Mouse (Mus musculus) adrenal gland, adult 18-20 months (tissue): ENCODE data around the gene Gm11127. TPM values are rescaled to one million over a fixed set of nuclear protein-coding genes. Genes with fewer than 3 reads are reported as not detected.
"Not testable (repeated sequence)": the region's sequence is repeated elsewhere in the genome, so short reads cannot be mapped to it uniquely, and the experiment has no call there.

Source experiments
- DNase-seq, 2 experiments: peaks; one replicate each; pipeline ENCODE4 v3.0.0; 2021 to 2022; ENCODE audit warnings: low spot score in 2 of 2
- total RNA-seq, 2 experiments: library from RNA; stranded (reverse); gene quantifications; 1 replicate in 1 of 2; 2 replicates in 1 of 2; pipeline ENCODE4 v1.2.3; 2021

Gene Gm11127
- total RNA-seq, 2 experiments from 2014 or later, result 7.0 to 18.8 TPM

DNA sequence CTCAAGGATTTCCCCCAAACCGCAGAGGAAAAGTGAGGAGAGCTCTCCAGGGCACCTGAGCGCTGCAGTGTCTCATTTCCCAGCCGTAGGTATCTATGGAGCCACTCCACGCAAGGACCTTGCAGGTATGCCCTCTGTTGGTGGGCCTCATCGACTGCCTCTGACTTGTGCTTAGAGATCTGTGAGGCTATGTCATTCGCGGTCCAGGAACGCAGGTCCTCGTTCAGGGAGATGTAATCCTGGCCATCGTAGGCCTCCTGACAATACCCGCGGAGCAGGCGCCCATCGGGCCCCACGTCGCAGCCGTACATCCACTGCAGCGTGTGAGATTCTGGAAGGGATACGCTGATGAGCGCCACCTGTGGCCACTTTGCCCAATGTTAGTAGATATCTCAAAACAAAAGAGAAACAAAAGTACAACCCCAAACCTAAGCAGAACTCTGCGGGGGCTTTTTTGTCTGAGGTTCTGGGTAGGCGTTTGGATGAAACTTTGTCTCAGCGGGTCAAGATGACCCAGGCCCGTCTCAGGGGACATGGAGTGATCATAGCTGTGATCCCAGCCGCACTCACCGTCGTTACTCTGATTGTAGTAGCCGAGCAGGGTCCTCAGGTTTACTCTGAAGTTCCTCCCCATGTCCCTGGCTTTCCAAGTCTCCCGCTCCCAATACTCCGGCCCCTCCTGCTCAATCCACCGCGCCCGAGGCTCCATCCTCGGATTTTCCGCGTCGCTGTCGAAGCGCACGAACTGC lies 26.4 kb downstream of the Gm11127 start:
- peak in 1 of 2 experiments; percentile 33 for DNase-seq

- not testable (repeated sequence) for DNase-seq
Observed at GRCm38 (mm10) chr17:36030703-36031582, 27.2 kb downstream of the Gm11127 start.

GRCm38 (mm10) chr17:36030046-36030702 lies 28.0 kb downstream of the Gm11127 start:
- DNase-seq, result not testable (repeated sequence)

- no peak for DNase-seq
Observed at GRCm38 (mm10) chr17:36028879-36029619, 29.1 kb downstream of the Gm11127 start.

DNA sequence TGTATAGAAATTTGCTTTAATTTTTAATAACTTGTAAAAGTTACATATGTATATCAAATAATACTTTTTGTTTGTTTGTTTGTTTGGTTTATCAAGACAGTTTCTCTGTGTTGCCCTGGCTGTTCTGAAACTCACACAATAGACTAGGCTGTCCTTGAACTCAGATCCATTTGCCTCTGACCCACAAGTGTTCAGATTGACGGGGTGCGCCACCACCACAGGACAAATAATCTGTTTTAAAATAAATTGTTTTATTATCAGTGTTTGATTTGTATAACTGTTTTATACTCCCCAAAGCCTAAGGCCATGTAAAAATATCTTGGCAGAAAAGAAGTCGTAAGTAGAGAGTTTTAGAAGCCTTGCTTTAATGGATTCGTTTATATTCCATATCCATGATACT lies 30.5 kb downstream of the Gm11127 start:
- DNase-seq, result no peak

DNA sequence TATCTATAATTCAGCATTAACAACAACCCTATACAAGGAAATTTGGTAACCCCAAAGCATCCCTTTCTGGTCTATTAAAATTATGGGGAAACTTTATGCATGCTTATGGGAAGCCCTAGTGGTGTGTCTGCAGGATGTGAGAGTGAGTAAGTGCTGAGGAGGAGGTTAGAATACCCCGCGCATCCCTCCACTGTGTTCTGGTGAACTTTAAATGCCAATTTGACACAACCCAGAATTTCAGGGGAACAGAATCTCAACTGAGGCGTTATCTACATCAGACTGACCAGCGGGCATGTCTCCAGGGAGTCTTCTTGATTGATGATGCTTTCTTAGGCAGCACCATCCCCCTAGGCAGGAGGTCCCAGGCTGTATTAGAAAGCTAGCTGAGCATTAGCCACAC lies 32.3 kb downstream of the Gm11127 start:
- no peak for DNase-seq

DNA sequence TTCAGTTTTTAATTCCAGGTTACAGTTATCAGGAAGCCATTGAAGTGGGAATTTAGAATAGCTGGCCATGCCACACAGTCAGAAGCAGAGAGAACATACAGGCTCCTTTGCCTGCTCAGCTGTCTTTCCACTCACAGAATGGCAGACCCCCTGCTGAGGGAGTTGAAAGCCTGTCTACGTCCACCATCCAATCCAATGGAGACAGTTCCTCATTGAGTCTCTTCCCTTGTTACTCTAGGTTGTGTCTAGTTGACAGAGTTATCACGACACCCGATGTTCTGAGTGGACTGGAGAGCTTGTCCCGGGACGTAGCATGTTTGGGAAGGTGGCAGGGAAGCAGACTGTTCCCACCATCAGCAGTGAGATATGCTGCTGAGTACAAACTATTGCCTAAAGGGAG lies 33.0 kb downstream of the Gm11127 start:
- no peak for DNase-seq

DNA sequence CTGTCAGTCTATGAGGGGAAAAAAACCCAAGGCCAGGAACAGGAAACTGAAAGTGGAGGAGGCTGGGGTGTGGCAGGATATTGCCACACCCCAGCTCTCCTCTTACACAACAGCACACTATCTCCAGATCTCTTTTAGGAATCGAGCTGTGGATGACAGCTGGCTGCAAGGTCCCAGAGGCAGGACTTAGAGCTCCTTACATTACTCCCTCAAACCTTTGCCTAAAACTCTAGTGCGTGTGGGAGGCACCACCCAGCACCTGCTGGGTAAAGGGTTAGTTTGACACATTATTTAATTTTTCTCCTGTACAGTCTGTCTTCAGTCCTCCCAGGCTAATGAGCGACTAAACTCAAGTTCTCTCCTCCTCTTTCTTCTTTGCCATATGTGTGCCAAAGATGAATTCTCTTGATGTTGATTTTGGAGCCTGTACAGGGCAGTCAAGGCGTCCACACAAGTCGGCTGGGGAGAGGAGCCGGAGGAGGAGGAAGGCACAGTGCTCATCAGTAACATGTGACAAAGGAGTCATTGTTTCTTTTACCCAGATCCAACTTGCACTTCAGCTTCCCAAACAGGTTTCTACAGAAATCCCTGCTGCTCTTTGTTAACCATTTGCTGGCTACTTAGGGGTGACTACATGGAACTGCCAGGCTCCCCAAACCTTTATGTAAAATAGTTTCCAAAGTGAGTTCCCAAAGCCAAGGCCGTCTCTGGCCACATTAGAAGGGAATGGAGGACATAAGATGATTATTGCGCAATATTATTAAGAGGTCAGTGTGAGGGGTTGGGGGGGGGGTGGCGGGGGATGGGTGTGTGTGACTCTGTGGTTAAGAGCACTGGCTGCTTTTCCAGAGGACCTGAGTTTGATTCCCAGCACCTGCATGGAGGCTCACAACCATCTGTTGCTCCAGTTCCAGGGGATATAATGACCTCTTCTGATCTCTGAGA lies 34.2 kb downstream of the Gm11127 start:
- DNase-seq, result no peak

DNA sequence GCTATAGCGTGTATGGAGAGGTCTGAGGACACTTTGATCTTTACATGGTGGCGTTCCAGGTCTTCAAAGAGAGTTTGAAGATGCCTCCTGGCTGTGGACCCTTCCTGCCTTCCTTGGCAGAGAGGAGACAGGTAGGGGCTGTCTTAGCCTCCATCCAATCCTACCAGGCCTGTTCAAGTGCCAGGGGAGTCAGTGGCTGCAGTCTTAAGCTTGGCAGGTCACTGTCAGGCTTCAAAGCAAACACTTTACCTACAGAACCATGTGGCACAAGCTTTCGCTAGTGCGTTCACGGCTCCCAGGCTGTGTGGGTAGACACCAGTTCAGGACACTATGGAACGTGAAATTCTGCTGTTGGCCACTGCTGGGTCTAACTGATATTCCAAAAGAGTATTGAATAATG lies 35.2 kb downstream of the Gm11127 start:
- no peak for DNase-seq

DNA sequence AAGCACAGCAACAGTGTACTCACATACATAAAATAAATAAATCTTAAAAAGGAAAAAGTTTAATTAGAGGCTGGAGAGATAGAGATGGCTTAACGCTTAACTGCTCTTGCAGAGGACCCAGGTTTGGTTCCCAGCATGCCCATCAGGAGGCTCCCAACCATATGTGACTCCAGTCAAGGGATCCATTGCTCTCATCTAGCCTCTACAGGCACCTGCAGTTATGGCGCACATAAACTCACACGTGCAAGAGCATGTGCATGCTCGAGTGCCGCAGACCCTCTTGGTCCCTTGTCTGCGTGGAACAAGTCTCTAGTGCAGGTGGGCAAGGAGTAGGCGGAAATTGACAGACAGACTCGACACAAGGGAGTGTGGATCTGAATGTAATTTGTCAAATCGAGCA lies 36.1 kb downstream of the Gm11127 start:
- DNase-seq, result no peak

- DNase-seq, result no peak
Observed at GRCm38 (mm10) chr17:36021309-36021708, 36.9 kb downstream of the Gm11127 start.

DNA sequence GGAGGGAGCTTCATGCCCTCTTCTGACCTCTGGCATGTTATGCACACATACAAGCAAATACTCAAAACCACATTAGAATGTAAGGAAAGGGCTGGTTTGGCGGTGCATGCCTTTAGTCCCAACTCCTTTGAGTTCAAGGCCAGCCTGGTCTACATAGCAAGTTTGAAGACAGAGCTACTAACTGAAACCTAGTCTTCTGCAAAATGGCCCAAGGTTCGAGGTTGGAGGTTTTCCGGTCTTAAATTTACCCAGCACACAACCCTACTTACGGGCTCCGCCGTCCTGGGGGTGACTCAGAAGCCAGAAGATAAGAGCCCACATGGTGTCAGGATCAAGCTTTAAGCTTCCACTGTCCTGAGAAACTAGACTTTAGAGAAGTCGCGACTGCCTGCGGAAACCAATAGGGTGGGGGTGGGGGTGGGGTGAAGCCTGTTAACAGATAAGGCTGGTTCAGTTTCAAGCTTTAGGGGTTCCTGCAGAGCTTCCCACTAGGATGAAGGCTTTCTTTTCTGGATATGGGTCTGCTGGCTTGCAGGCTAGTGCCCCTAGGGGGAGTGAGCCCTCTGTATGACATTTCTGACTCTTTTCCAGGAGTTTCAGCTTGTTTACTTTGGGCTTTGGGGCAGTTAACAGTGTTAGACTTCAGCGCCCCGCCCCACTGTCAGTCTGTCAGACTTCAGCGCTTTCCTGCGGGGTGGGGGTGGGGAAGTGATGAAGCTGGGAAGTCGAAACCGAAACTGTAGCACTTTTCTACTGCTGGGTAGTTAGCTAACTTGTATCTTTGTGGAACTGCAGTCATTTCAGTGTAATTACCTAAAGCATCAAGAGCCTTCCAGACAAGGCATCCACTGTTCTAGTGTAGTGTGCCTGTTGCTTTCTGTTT lies 37.7 kb downstream of the Gm11127 start, which contains the start of gene H2-T24:
Gene H2-T24, minus strand, starts transcription at position 370 of the 883 bp plus-strand sequence.
- peak; percentile 43 to 53 for DNase-seq

DNA sequence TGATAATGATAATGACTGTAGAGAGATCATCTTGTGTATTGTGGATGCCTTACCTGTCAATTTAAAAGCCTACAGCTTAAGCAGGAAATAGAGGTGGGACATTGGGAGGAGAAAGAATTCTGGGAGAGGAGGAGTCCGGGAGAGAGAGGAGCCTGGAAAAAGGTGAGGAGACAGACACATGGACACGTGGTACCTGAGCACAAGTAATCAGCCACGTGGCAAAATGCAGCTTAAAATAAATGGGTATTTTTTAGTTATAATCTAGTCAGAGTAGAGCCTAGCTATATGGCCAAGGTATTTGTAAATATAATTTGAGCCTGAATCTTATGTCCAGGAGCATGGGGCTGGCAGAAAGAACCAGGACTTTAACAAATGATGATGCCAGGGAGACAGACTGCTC lies 38.7 kb downstream of the Gm11127 start:
- no peak for DNase-seq

DNA sequence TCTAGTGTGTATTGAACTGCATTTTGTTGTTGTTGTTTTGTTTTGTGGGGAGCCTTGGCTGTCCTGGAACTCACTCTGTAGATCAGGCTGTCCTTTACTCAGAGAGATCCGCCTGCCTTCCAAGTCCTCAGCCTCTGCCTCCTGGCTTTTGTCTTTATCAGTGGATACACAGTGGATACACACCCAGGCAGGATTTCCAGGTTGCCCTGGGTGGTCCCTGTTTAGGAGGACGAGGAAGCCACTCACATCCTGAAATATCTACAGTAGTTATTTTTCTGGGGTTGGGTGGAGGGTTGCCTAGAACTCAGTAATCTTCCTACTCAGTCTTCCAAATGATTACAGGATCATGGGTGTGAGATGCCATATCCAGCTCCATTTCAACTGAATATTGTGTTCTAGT lies 39.2 kb downstream of the Gm11127 start:
- no peak for DNase-seq

DNA sequence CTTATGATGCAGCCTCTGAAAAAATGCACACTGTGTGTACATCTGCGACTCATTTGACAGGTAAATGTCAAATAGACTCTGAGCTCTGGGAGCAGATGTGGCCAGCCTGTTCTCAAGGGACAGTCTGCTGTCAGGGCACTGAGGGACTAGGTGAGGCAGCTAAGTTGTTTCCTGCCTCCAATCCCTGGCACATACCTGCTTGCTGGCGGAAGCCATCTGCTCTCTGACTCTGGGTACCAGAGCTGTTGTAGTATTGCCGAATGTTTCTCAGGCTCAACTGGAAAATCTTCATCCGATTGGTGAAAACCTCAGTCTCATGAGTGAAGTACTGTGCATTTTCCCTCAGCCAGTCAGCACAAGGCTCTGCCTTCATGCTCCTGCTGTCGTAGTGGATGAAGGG lies 41.1 kb downstream of the Gm11127 start:
- DNase-seq, result no peak

- DNase-seq, result no peak
Observed at GRCm38 (mm10) chr17:36014977-36015376, 43.2 kb downstream of the Gm11127 start.
